Mouse (Mus musculus) monocyte, adult 5-6 weeks (primary cell): ENCODE data around the gene Gm10770. TPM values are rescaled to one million over a fixed set of nuclear protein-coding genes. Genes with fewer than 3 reads are reported as not detected.
A peak's percentile ranks its signal among the peaks of the same experiment; 100 is the strongest.
"Not testable (repeated sequence)": the region's sequence is repeated elsewhere in the genome, so short reads cannot be mapped to it uniquely, and the experiment has no call there.

ENCODE experiments used
- ATAC-seq: fragments of 153-309, 156-312 bp; replicated peaks from 2 replicates; pipeline ENCODE4 v1.8.0; 2017; ENCODE audit warnings: mild to moderate bottlenecking; ENCODE audit not compliant: low TSS enrichment, insufficient number of reproducible peaks, severe bottlenecking, poor library complexity, low FRiP score
- total RNA-seq: library from RNA; stranded (forward); fragments of 200-1000, 200-491, 200-594 nt; gene quantifications from 3 replicates; pipeline ENCODE4 v1.2.3, GENCODE M21; 2017

The Gm10770 gene
- total RNA-seq = not detected in 3 replicates

DNA sequence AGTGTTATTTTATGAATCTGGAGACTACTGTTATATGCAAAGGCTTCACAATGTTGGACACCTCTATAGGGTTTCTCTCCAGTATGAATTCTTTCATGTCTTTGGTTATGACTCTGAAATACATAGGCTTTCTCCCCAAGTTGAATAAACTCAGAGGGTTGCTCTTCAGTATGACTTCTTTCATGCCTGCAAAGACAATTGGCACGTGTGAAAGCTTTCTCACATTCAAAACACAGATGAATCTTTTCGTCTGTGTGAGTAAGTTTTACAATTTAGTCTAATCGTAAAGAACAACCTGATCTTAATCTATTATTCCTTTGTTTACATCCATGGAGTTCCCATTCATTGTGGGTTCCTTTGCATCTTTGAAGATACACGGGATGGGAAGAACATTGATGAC lies at the start of gene Gm10770:
Gene Gm10770 (minus strand): TSS at position 101 of the 400 bp plus-strand sequence.
- ATAC-seq = not testable (repeated sequence)

DNA sequence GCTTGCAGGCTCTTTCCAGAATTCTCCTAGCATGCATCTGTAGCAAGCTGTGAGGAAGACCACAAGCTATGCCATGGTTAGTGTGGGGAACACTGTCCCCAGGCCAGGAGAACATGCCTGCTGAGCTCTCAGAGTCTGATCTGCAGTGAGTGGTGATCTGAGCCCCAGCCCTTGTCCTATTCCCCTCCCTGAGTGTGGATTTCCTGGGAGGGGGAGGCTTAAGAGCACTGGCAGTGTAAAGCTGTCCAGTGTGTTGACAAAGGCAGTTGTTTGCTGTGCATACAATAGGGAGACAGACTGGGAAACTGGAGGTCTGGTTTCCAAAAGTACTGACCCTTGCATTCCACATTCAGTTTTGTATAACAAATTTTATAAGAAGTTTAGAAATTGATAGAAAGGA lies 43.8 kb upstream of the Gm10770 start:
- not testable (repeated sequence) for ATAC-seq

DNA sequence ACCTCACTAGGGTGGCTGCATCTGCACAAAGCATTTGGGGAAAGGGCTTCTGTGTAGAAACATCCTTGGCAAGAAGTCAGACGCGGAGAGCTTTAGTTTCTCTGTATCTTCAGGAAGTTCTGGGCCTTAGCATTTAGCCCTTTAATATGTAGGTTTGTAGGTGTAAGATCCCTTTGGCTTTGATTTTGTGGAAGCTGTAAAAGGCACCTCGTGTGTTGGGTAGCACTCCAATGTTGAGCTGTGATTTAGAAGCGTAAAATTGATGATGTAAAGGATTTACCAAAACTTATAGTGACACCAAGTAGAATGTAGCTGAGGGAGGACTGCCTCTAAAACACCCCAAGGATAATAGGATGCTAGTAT lies 38.9 kb upstream of the Gm10770 start:
- ATAC-seq = 0 out of 2 replicates have a peak, but pooled peaks have one; percentile 13

DNA sequence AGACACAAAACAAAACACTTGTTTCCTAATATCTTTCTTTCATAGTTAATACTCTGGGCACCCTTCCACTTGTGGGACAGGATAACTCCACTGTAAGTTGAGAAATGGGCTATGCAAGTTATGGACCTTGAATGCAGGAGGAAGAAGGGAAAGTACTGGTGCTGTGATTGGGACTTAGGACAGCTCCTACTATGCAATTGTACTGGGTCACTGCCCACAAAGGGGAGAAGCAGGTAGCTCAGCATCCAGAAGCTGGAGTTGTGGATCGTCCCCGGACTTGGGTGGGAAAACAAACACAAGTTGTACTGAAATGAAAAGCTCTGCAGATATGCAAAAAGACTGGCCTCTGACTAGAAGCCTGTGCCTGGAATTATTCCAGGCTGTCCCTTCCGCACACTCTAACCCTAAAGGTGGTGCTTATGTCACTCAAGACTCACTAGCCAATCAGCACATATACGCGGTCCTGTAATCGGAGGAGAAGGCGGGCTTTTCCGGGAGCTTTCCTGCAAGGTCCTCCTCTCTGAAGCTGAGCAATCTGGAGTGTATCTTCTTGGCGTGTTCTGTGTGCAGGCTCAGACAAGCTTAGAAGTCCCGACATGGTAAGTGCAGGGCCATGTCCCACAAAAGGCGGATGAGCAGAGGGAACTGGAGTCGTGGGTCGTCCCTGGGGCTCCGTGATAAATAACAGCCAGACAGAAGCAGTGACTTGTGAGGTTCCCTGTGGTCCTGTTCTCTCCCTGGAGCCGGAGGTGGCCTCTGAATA lies 38.3 kb upstream of the Gm10770 start, which contains the start of gene Zfp937:
Gene Zfp937 (plus strand): TSS at position 474 of the 763 bp plus-strand sequence.
- ATAC-seq = peak; percentile 77

DNA sequence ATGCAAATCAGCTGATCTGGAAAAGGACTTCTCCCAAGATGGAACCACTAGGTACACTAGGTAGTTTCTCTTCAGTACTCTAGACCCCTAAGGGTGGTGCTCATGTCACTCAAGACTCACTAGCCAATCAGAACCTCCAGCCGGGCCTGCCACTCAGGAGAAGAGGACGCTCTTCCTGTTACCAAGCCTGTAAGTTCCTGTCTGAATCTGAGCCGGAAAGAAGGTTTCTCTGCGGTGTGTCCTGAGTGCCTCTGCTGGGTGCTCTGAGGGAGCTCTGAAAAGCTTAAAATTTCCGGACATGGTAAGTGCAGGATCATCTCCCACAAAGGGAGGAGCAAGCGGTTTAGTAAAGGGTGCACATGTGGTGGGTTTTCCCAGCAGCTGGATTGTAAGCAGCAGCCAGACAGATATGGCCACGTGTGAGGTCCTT lies 2.1 kb upstream of the Gm10770 start, which contains the start of gene Gm14139:
Gene Gm14139 (plus strand): TSS at position 186 of the 430 bp plus-strand sequence.
- not testable (repeated sequence) for ATAC-seq

DNA sequence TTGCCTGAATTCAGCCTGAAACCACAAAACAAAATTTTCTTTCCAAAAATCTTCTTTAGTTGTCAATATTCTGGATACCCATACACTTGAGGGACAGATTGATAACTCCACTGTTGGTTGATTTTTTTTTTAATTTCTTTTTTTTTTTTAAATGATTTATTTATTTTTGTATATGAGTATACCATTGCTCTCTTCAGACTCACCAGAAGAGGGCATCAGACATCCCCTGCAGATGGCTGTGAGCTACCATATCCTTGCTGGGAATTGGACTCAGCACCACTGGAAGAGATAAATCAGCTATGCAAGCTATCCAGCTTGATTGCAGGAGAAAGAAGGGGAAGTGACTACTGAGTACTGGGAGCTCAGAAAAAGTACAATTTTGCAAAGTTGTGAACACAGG lies 1.6 kb upstream of the Gm10770 start:
- not testable (repeated sequence) for ATAC-seq

DNA sequence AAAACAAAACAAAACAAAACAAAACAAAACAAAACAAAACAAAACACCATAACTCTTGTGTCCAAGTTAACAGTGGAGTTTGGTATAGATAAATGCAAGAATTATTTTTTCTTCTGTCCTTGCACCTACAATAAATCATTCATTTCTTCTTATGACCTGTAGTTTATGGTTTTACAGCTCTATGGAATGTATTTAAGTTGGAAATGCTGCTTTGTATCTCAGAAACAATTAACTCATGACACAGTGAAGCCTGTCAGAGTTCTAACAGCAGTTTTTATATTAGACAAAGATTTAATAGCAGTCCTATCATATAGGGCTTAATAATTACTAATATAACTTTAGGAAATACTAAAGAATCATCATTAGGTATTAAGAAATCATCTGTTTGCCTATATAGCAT lies 5.6 kb downstream of the Gm10770 start:
- ATAC-seq = no peak

DNA sequence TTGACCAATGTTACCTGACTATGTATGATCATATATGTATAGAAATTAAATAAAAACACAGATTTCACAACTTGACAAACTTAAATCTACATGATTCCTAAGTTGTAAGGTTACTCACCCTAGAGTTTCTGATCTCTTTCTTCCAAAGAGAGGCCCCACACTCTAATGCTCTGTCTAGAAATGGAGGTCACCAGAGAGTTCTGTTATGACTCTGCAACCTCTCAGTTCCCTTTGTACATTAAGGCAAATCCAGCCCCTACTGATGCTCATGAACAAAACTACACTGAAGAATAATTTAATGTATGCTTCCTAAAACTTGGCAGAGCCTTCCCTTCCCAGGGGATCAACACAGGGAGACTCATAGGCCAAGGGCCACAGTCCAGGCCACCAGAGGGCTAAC lies 12.8 kb downstream of the Gm10770 start:
- no peak for ATAC-seq

DNA sequence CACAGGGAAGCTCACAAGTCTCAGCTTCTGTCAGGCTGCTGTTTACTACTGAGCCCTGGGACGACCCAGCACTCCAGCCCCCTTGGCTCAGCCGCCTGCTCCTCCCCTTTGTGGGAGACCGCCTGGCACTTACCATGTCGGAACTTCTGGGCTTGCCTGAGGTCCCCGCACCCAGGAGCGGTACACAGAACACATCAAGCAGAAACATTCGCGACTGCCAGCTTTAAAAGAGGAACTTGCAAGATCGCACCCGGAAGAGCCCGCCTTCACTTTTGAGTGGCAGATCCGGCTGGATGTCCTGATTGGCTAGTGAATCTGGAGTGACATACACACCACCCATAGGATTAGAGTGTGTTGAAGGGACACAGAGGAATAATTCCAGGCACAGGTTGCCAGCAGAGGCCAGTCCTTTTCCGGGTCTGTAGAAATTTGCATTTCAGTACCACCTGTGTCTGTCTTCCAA lies 43.0 kb downstream of the Gm10770 start, which contains the start of gene Zfp120:
Gene Zfp120 (minus strand): TSS at position 274 of the 463 bp plus-strand sequence.
- ATAC-seq = peak; percentile 96

DNA sequence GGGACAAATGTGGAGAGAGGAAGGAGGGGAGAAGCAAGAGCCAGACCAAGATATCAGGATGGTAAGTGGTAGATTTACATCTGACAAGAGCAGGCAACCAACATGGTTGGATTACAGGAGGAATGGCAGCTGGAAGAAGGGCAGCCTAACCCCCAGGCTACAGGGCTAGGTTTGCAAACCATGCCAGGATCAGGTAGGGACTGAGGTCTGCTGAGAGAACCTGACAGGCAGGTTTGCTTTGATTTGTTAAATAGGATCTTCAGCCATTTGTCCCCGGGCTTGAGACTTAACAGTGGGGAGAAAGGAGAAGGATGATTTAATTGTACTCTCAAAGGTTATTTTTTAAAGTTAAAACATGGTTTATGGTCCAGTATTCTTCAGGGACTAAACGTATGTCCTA lies 46.7 kb downstream of the Gm10770 start:
- ATAC-seq = no peak

DNA sequence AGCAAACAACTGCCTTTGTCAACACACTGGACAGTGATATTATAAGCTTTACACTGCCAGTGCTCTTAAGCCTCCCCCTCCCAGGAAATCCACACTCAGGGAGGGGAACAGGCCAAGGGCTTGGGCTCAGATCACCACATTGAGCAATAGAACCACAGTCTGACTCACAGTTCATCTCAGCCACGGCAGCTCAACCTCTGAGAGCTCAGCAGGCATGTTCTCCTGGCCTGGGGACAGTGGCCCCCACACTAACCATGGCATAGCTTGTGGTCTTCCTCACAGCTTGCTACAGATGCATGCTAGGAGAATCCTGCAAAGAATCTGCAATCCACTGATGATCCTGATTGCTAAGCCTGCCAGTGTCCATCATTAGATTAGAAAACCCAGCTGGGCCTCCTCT lies 47.5 kb downstream of the Gm10770 start:
- not testable (repeated sequence) for ATAC-seq

Other genes starting within 250 kb of the Gm10770 start
- gene Zfp120, start 43.0 kb downstream of the Gm10770 start, total RNA-seq = 31.8 to 42.2 TPM (median 41.0 TPM) in 3 replicates
- 0.87 TPM in 1 of 3 replicates, not detected in the others for gene Gm14139, start 2.1 kb upstream of the Gm10770 start, total RNA-seq
- gene Zfp937, start 38.4 kb upstream of the Gm10770 start, total RNA-seq = 8.0 to 15.1 TPM (median 8.4 TPM) in 3 replicates
- gene Gm21994, start 75.9 kb upstream of the Gm10770 start, total RNA-seq = 37.0 to 57.8 TPM (median 40.0 TPM) in 3 replicates
- 0.43 to 1.2 TPM (median 0.48 TPM) in 3 replicates for gene Gm14124, start 77.8 kb upstream of the Gm10770 start, total RNA-seq
- gene Gm10130, start 144.0 kb upstream of the Gm10770 start, total RNA-seq = 47.4 to 84.0 TPM (median 51.7 TPM) in 3 replicates
- gene 3300002I08Rik, start 183.1 kb upstream of the Gm10770 start, total RNA-seq = 9.1 to 22.8 TPM (median 20.7 TPM) in 3 replicates